Mouse (Mus musculus) hindbrain, embryonic 16.5 days (tissue): ENCODE results near the gene Glt28d2. TPM values are rescaled to one million over a fixed set of nuclear protein-coding genes. Genes with fewer than 3 reads are reported as not detected.

Experiments
- ATAC-seq: fragments of 200-750 bp; cut with Nextera tagmentation; 2 replicates; pipeline ENCODE4 v1.8.0; 2017; ENCODE audit warnings: moderate TSS enrichment, moderate library complexity
- H3K27ac ChIP-seq: fragments of 300-500 bp; sonication (generic); 2 replicates; pipeline ENCODE4 v1.5.1; 2014; ENCODE audit warnings: low read depth, mild to moderate bottlenecking, control low read depth, low read length, moderate library complexity
- H3K27me3 ChIP-seq: fragments of 300-500 bp; sonication (generic); replicated peaks from 2 replicates; pipeline ENCODE4 v1.6.1; 2014; ENCODE audit warnings: low read length; ENCODE audit not compliant: control insufficient read depth, insufficient read depth
- H3K36me3 ChIP-seq: fragments of 300-500 bp; sonication (generic); 2 replicates; pipeline ENCODE4 v1.6.1; 2014; ENCODE audit warnings: mild to moderate bottlenecking, low read length, moderate library complexity, mixed read lengths; ENCODE audit not compliant: control insufficient read depth, insufficient read depth
- H3K4me1 ChIP-seq: fragments of 300-500 bp; sonication (generic); 2 replicates; pipeline ENCODE4 v1.6.1; 2014; ENCODE audit warnings: low read depth, low read length; ENCODE audit not compliant: control insufficient read depth, insufficient read depth
- H3K4me2 ChIP-seq: fragments of 300-500 bp; sonication (generic); 2 replicates; pipeline ENCODE4 v1.6.1; 2014; ENCODE audit warnings: mild to moderate bottlenecking, low read length, control low read depth, moderate library complexity
- H3K4me3 ChIP-seq: fragments of 300-500 bp; sonication (generic); 2 replicates; pipeline ENCODE4 v1.5.1; 2014; ENCODE audit warnings: mild to moderate bottlenecking, low read length, control low read depth, moderate library complexity
- H3K9ac ChIP-seq: fragments of 300-500 bp; sonication (generic); 2 replicates; pipeline ENCODE4 v1.6.1; 2014; ENCODE audit warnings: low read depth, mild to moderate bottlenecking, control low read depth, low read length, moderate library complexity
- H3K9me3 ChIP-seq: fragments of 300-500 bp; sonication (generic); 2 replicates; pipeline ENCODE4 v1.6.1; 2014; ENCODE audit warnings: mild to moderate bottlenecking, low read length, moderate library complexity; ENCODE audit not compliant: control insufficient read depth
- WGBS: fragments of 180-500 bp; shearing (Covaris S2); extraction: QIAGEN DNeasy Blood & Tissue Kit; methylation state at CpG from one replicate; pipeline ENCODE4 v1.1.7; 2014; 5-methylcytosine and 5-hydroxymethylcytosine counted together
- polyA plus RNA-seq: library from polyadenylated mRNA; unstranded; fragments of >200 nt; fragmentation: Nextera tagmentation; extraction: Ambion mirVana; gene quantifications from 2 replicates; pipeline ENCODE4 v1.2.1, GENCODE M21; 2015

The Glt28d2 gene
- polyA plus RNA-seq, 1 experiment from 2014 or later: 0.15 TPM

GRCm38 (mm10) chr3:85820839-85821548 lies 66.3 kb downstream of the Glt28d2 start:
- no peaks in the 10 kb centered on the region for H3K4me1 ChIP-seq

More at GRCm38 (mm10) chr3:85820839-85821548, 66.3 kb downstream of the Glt28d2 start:
- no peaks in the 10 kb centered on the region for H3K9me3 ChIP-seq
- no peak overlapping the region for H3K4me2 ChIP-seq
- H3K4me3 ChIP-seq: no peak overlapping the region
- H3K9ac ChIP-seq: no peak overlapping the region
- no peak overlapping the region for H3K27ac ChIP-seq
- no peaks in the 10 kb centered on the region for H3K36me3 ChIP-seq
- H3K27me3 ChIP-seq: no peaks in the 10 kb centered on the region
- ATAC-seq: no peak
- WGBS: 57% methylated on average over 15 of the region's 15 CpGs

Other genes starting within 250 kb of the Glt28d2 start
- gene Fam160a1, start 70.2 kb downstream of the Glt28d2 start, polyA plus RNA-seq: 0.57 and 0.63 TPM in 2 replicates
- 0.93 and 1.5 TPM in 2 replicates for gene Gm37240, start within 50 bp of the Glt28d2 start, polyA plus RNA-seq
- 14.0 and 15.5 TPM in 2 replicates for gene Sh3d19, start 83.6 kb upstream of the Glt28d2 start, polyA plus RNA-seq
- gene Prss48, start 115.0 kb upstream of the Glt28d2 start, polyA plus RNA-seq: not detected in 2 replicates